Mouse (Mus musculus) neural tube, embryonic 13.5 days (tissue): ENCODE results near the gene Ccdc186. TPM values are rescaled to one million over a fixed set of nuclear protein-coding genes. Genes with fewer than 3 reads are reported as not detected.

ENCODE experiments used
- ATAC-seq: fragments of 200-750 bp; cut with Nextera tagmentation; 2 replicates; pipeline ENCODE4 v1.8.0; 2017; ENCODE audit warnings: low read depth, mild to moderate bottlenecking, moderate TSS enrichment, moderate library complexity
- H3K27ac ChIP-seq: fragments of 300-500 bp; sonication (generic); replicated peaks from 2 replicates; pipeline ENCODE4 v1.5.1; 2015; ENCODE audit warnings: moderate library complexity, mild to moderate bottlenecking, inconsistent platforms
- H3K27me3 ChIP-seq: fragments of 300-500 bp; sonication (generic); 2 replicates; pipeline ENCODE4 v1.6.1; 2015; ENCODE audit warnings: mild to moderate bottlenecking, inconsistent platforms
- H3K36me3 ChIP-seq: fragments of 300-500 bp; sonication (generic); 2 replicates; pipeline ENCODE4 v1.6.1; 2015; ENCODE audit warnings: mild to moderate bottlenecking, inconsistent platforms
- H3K4me1 ChIP-seq: fragments of 300-500 bp; sonication (generic); replicated peaks from 2 replicates; pipeline ENCODE4 v1.6.1; 2015; ENCODE audit warnings: inconsistent platforms
- H3K4me2 ChIP-seq: fragments of 300-500 bp; sonication (generic); 2 replicates; pipeline ENCODE4 v1.6.1; 2015; ENCODE audit warnings: inconsistent platforms, mild to moderate bottlenecking, moderate library complexity
- H3K4me3 ChIP-seq: fragments of 300-500 bp; sonication (generic); 2 replicates; pipeline ENCODE4 v1.5.1; 2015; ENCODE audit warnings: mild to moderate bottlenecking, inconsistent platforms
- H3K9ac ChIP-seq: fragments of 300-500 bp; sonication (generic); 2 replicates; pipeline ENCODE4 v1.6.1; 2015; ENCODE audit warnings: moderate library complexity, mild to moderate bottlenecking, inconsistent platforms
- H3K9me3 ChIP-seq: fragments of 300-500 bp; sonication (generic); 2 replicates; pipeline ENCODE4 v1.6.1; 2016; ENCODE audit warnings: inconsistent platforms
- WGBS: fragments of 180-500 bp; shearing (Covaris S2); methylation state at CpG from one replicate; pipeline ENCODE4 v1.1.7; 2015; 5-methylcytosine and 5-hydroxymethylcytosine counted together
- polyA plus RNA-seq: library from polyadenylated mRNA; unstranded; fragments of >200 nt; fragmentation: Nextera tagmentation; extraction: Ambion mirVana; gene quantifications from 2 replicates; pipeline ENCODE4 v1.2.1, GENCODE M21; 2015

Gene Ccdc186
- polyA plus RNA-seq, 1 experiment from 2014 or later: 22.0 TPM

DNA sequence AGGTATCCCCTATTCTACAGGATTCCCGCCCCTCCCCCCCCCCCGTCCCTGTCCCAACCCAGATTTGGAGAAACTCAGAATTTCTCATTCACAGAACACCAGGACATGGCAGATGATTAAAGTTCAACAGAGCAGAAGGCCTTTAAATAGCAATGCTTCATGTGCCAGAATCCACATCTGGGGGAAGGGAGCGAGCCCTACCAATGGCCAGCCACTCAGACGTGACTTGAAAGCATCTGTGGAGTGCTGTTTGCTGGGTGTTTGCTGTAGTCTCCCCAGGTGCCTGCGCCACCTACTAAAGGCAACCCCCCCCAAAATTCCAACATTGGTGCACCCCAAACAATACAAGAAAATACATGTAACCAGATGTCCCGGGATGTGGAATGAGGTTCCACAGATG is 76.5 kb downstream of the Ccdc186 start:
- Histone ChIP-seq H3K4me1 (no peaks in the 10 kb centered on the region), H3K27ac (no peak overlapping the region), H3K4me3 (no peak overlapping the region), H3K36me3 (no peaks in the 10 kb centered on the region), H3K4me2 (no peak overlapping the region), H3K9ac (no peak overlapping the region), H3K27me3 (no peaks in the 10 kb centered on the region; the same call in none of the 2 replicates), H3K9me3 (no peaks in the 10 kb centered on the region)
- WGBS: 72% methylated on average over 6 of the region's 6 CpGs
- ATAC-seq: no peak

DNA sequence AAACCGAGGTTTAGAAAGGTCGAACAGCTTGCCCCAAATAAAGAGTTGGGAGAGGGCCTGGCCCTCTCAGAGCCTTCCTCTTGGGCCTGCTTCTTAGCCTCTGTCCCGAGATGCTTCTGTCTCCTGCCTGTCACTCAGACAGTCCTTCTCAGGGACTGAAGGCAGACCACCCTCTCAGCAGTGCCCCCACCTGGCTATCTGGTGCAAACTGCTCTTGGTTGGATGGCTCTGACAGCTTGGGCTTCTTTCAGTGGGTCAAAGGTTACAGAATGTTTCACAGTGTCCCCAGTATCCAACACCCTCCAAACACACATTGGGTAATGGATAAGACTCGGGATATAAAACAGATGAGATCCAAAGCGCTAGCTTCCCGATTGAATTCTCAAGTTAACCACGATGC is 76.9 kb downstream of the Ccdc186 start:
- H3K9ac ChIP-seq: no peak overlapping the region
- no peak overlapping the region for H3K4me3 ChIP-seq
- ATAC-seq: no peak
- 74% methylated on average over 7 of the region's 7 CpGs for WGBS
- H3K4me1 ChIP-seq: no peaks in the 10 kb centered on the region
- H3K27ac ChIP-seq: no peak overlapping the region
- no peaks in the 10 kb centered on the region for H3K36me3 ChIP-seq
- no peak overlapping the region for H3K4me2 ChIP-seq
- no peaks in the 10 kb centered on the region for H3K9me3 ChIP-seq
- no peaks in the 10 kb centered on the region; the same call in none of the 2 replicates for H3K27me3 ChIP-seq

Other genes with a start within 250 kb of the Ccdc186 start
- gene Adrb1, start 100.0 kb downstream of the Ccdc186 start, polyA plus RNA-seq: 0.38 and 0.55 TPM in 2 replicates
- gene Tdrd1, start 4.0 kb upstream of the Ccdc186 start, polyA plus RNA-seq: 0.50 and 0.52 TPM in 2 replicates
- 1.0 and 1.2 TPM in 2 replicates for gene Vwa2, start 52.1 kb upstream of the Ccdc186 start, polyA plus RNA-seq
- 17.7 and 18.7 TPM in 2 replicates for gene Afap1l2, start 186.0 kb upstream of the Ccdc186 start, polyA plus RNA-seq